Mouse (Mus musculus): ENCODE measurements at regions not wholly inside any gene's neighbourhood (a gene's known extent, or its start where the extent isn't known, plus 50 kb on each side); places are given as distances from the start of the nearest gene placed in this dataset.
A peak's percentile ranks its signal among the peaks of the same experiment; 100 is the strongest.
"Not testable (repeated sequence)": the region's sequence is repeated elsewhere in the genome, so short reads cannot be mapped to it uniquely, and the experiment has no call there.

GRCm38 (mm10) chr13:85096174-85096573 is 93.0 kb upstream of the Ccnh start:
- no peak for DNase-seq
- Histone ChIP-seq H3K27ac (ENCODE audit: insufficient read depth, low read depth, low read length) (no peak overlapping the region), H3K4me1 (ENCODE audit: control insufficient read depth, insufficient read depth, low read length) (no peaks in the 10 kb centered on the region), H3K36me3 (ENCODE audit: control insufficient read depth, insufficient read depth, low read length) (no peaks in the 10 kb centered on the region), H3K27me3 (replicated peaks; ENCODE audit: control insufficient read depth, insufficient read depth, low read length) (no peaks in the 10 kb centered on the region), H3K4me3 (ENCODE audit: insufficient read depth, low read depth, low read length) (no peak overlapping the region)
- TF ChIP-seq POLR2A (IDR thresholded peaks at IDR 0.05; ENCODE audit: low read depth, low read length) = no peak
- TF ChIP-seq CTCF (conservative IDR thresholded peaks at IDR 0.05; ENCODE audit: insufficient read depth, insufficient read length, low read depth, low read length) = no peak
- 85% methylated on average over 7 of the region's 7 CpGs for WGBS

GRCm38 (mm10) chr13:85123309-85123708 is 65.9 kb upstream of the Ccnh start:
- DNase-seq = no peak
- Histone ChIP-seq H3K27ac (ENCODE audit: insufficient read depth, low read depth, low read length) (no peak overlapping the region), H3K36me3 (ENCODE audit: control insufficient read depth, insufficient read depth, low read length) (no peaks in the 10 kb centered on the region), H3K4me3 (ENCODE audit: insufficient read depth, low read depth, low read length) (no peak overlapping the region), H3K27me3 (replicated peaks; ENCODE audit: control insufficient read depth, insufficient read depth, low read length) (no peaks in the 10 kb centered on the region), H3K4me1 (ENCODE audit: control insufficient read depth, insufficient read depth, low read length) (no peaks in the 10 kb centered on the region)
- 87% methylated on average over 2 of the region's 2 CpGs for WGBS
- TF ChIP-seq POLR2A (IDR thresholded peaks at IDR 0.05; ENCODE audit: low read depth, low read length) (no peak), CTCF (conservative IDR thresholded peaks at IDR 0.05; ENCODE audit: insufficient read depth, insufficient read length, low read depth, low read length) (no peak)

- not testable (repeated sequence) for H3K36me3 ChIP-seq (ENCODE audit: control insufficient read depth, insufficient read depth, low read length); H3K27me3 ChIP-seq (replicated peaks; ENCODE audit: control insufficient read depth, insufficient read depth, low read length); H3K4me1 ChIP-seq (ENCODE audit: control insufficient read depth, insufficient read depth, low read length); H3K4me3 ChIP-seq (ENCODE audit: insufficient read depth, low read depth, low read length); H3K27ac ChIP-seq (ENCODE audit: insufficient read depth, low read depth, low read length)
- 86% methylated on average over 18 of the region's 18 CpGs for WGBS
- peak; percentile 30 for DNase-seq
Measured at GRCm38 (mm10) chr13:85126573-85127547, 62.3 kb upstream of the Ccnh start.

GRCm38 (mm10) chr13:85127548-85127925 is 61.7 kb upstream of the Ccnh start:
- H3K4me3 ChIP-seq (ENCODE audit: insufficient read depth, low read depth, low read length) = no peak overlapping the region

More at GRCm38 (mm10) chr13:85127548-85127925, 61.7 kb upstream of the Ccnh start:
- no peak overlapping the region for H3K27ac ChIP-seq (ENCODE audit: insufficient read depth, low read depth, low read length)
- 75% methylated on average over 1 of the region's 1 CpGs for WGBS
- no peaks in the 10 kb centered on the region for H3K36me3 ChIP-seq (ENCODE audit: control insufficient read depth, insufficient read depth, low read length)
- TF ChIP-seq POLR2A (IDR thresholded peaks at IDR 0.05; ENCODE audit: low read depth, low read length) (no peak), CTCF (conservative IDR thresholded peaks at IDR 0.05; ENCODE audit: insufficient read depth, insufficient read length, low read depth, low read length) (no peak)
- no peak for DNase-seq
- H3K4me1 ChIP-seq (ENCODE audit: control insufficient read depth, insufficient read depth, low read length) = no peaks in the 10 kb centered on the region
- H3K27me3 ChIP-seq (replicated peaks; ENCODE audit: control insufficient read depth, insufficient read depth, low read length) = no peaks in the 10 kb centered on the region
